Mouse (Mus musculus) MEL (cell line): Measurements from ENCODE around the gene Ntf5. TPM values are rescaled to one million over a fixed set of nuclear protein-coding genes. Genes with fewer than 3 reads are reported as not detected.

Source experiments
- DNase-seq: peaks from one replicate; pipeline ENCODE4 v3.0.0; 2011; ENCODE audit warnings: low read depth, low spot score
- H3K27ac ChIP-seq: 2 replicates; pipeline ENCODE4 v1.5.1; 2012; ENCODE audit warnings: low read depth, mild to moderate bottlenecking, control low read depth, low read length, moderate library complexity; ENCODE audit not compliant: control insufficient read depth
- H3K27me3 ChIP-seq, 2 experiments: fragments of 150-350 bp in 1 of 2; sonication (generic) in 1 of 2; 2 replicates each; pipeline ENCODE4 v1.6.1; 2012; ENCODE audit warnings: low read length in 2 of 2, mild to moderate bottlenecking in 2 of 2, improper control_type of control experiment in 1 of 2, moderate library complexity in 1 of 2; ENCODE audit not compliant: insufficient read depth in 2 of 2, control insufficient read depth in 1 of 2
- H3K36me3 ChIP-seq, 2 experiments: 2 replicates each; pipeline ENCODE4 v1.6.1; 2012 to 2014; ENCODE audit warnings: low read length in 2 of 2, improper control_type of control experiment in 1 of 2, inconsistent platforms in 1 of 2, mild to moderate bottlenecking in 1 of 2; ENCODE audit not compliant: insufficient read depth in 2 of 2, control insufficient read depth in 1 of 2
- H3K4me1 ChIP-seq, 2 experiments: fragments of 150-350 bp in 1 of 2; sonication (generic) in 1 of 2; 2 replicates each; pipeline ENCODE4 v1.6.1; 2012; ENCODE audit warnings: low read length in 2 of 2, improper control_type of control experiment in 1 of 2, mild to moderate bottlenecking in 1 of 2; ENCODE audit not compliant: insufficient read depth in 2 of 2, control insufficient read depth in 1 of 2
- H3K4me3 ChIP-seq, 2 experiments: fragments of 150-350 bp in 1 of 2; sonication (generic) in 1 of 2; 2 replicates each; pipeline ENCODE4 v1.5.1; 2012; ENCODE audit warnings: low read depth in 2 of 2, low read length in 2 of 2, mild to moderate bottlenecking in 2 of 2, moderate library complexity in 2 of 2, control low read depth in 1 of 2, improper control_type of control experiment in 1 of 2; ENCODE audit not compliant: control insufficient read depth in 1 of 2, insufficient read depth in 1 of 2
- H3K79me2 ChIP-seq: 2 replicates; pipeline ENCODE4 v1.6.1; 2012; ENCODE audit warnings: mild to moderate bottlenecking, low read length, moderate library complexity; ENCODE audit not compliant: control insufficient read depth, poor library complexity, insufficient read depth
- H3K9ac ChIP-seq: 2 replicates; pipeline ENCODE4 v1.6.1; 2012; ENCODE audit warnings: low read depth, mild to moderate bottlenecking, control low read depth, low read length, moderate library complexity; ENCODE audit not compliant: control insufficient read depth, poor library complexity, severe bottlenecking
- H3K9me3 ChIP-seq: fragments of 150-350 bp; sonication (generic); replicated peaks from 2 replicates; pipeline ENCODE4 v1.6.1; 2012; ENCODE audit warnings: mild to moderate bottlenecking, low read length, improper control_type of control experiment, moderate library complexity; ENCODE audit not compliant: insufficient read depth
- BHLHE40 ChIP-seq: IDR thresholded peaks from 2 replicates; pipeline ENCODE4 v1.6.1; 2012; ENCODE audit warnings: low read depth, mild to moderate bottlenecking, inconsistent platforms, low read length, improper control_type of control experiment, borderline replicate concordance
- CHD1 ChIP-seq: IDR thresholded peaks from 2 replicates; pipeline ENCODE4 v1.6.1; 2012; ENCODE audit warnings: low read depth, mild to moderate bottlenecking, inconsistent platforms, low read length, improper control_type of control experiment
- CHD2 ChIP-seq: IDR thresholded peaks from 2 replicates; pipeline ENCODE4 v1.6.1; 2011; ENCODE audit warnings: low read length, improper control_type of control experiment
- CTCF ChIP-seq, 3 experiments: IDR thresholded peaks in 2 of 3; conservative IDR thresholded peaks in 1 of 3; 2 replicates each; pipeline ENCODE4 v1.5.1; 2011 to 2012; ENCODE audit warnings: low read length in 3 of 3, low read depth in 2 of 3, mild to moderate bottlenecking in 2 of 3, improper control_type of control experiment in 1 of 3, inconsistent platforms in 1 of 3, mixed read lengths in 1 of 3, moderate library complexity in 1 of 3; ENCODE audit not compliant: control insufficient read depth in 1 of 3, insufficient read depth in 1 of 3, poor library complexity in 1 of 3, severe bottlenecking in 1 of 3
- E2F4 ChIP-seq: IDR thresholded peaks from 2 replicates; pipeline ENCODE4 v1.6.1; 2011; ENCODE audit warnings: low read depth, low read length, improper control_type of control experiment, borderline replicate concordance
- ELF1 ChIP-seq: IDR thresholded peaks from 2 replicates; pipeline ENCODE4 v1.6.1; 2014; ENCODE audit warnings: low read depth, mild to moderate bottlenecking, inconsistent platforms, low read length, improper control_type of control experiment, moderate library complexity
- EP300 ChIP-seq, 2 experiments: IDR thresholded peaks; 2 replicates each; pipeline ENCODE4 v1.6.1; 2011; ENCODE audit warnings: improper control_type of control experiment in 2 of 2, low read length in 2 of 2, low read depth in 1 of 2, mild to moderate bottlenecking in 1 of 2
- ETS1 ChIP-seq: IDR thresholded peaks from 2 replicates; pipeline ENCODE4 v1.6.1; 2012; ENCODE audit warnings: low read depth, mild to moderate bottlenecking, inconsistent platforms, low read length, improper control_type of control experiment, moderate library complexity
- GABPA ChIP-seq: IDR thresholded peaks from 2 replicates; pipeline ENCODE4 v1.6.1; 2012; ENCODE audit warnings: low read depth, mild to moderate bottlenecking, inconsistent platforms, low read length, improper control_type of control experiment, moderate library complexity
- GATA1 ChIP-seq: IDR thresholded peaks from 2 replicates; pipeline ENCODE4 v1.6.1; 2011; ENCODE audit warnings: low read depth, low read length, improper control_type of control experiment
- HCFC1 ChIP-seq: IDR thresholded peaks from 2 replicates; pipeline ENCODE4 v1.6.1; 2012; ENCODE audit warnings: low read depth, mild to moderate bottlenecking, inconsistent platforms, low read length, improper control_type of control experiment, moderate library complexity
- JUND ChIP-seq: IDR thresholded peaks from 2 replicates; pipeline ENCODE4 v1.6.1; 2011; ENCODE audit warnings: low read depth, mild to moderate bottlenecking, improper control_type of control experiment, low read length
- KAT2A ChIP-seq: conservative IDR thresholded peaks from 2 replicates; pipeline ENCODE4 v1.6.1; 2012; ENCODE audit warnings: low read depth, low read length, improper control_type of control experiment, inconsistent platforms
- MAFK ChIP-seq: IDR thresholded peaks from 2 replicates; pipeline ENCODE4 v1.6.1; 2011; ENCODE audit warnings: low read depth, mild to moderate bottlenecking, low read length, improper control_type of control experiment, borderline replicate concordance
- MAX ChIP-seq: IDR thresholded peaks from 2 replicates; pipeline ENCODE4 v1.6.1; 2011; ENCODE audit warnings: low read length, improper control_type of control experiment
- MAZ ChIP-seq: IDR thresholded peaks from 2 replicates; pipeline ENCODE4 v1.6.1; 2012; ENCODE audit warnings: low read depth, mild to moderate bottlenecking, inconsistent platforms, low read length, improper control_type of control experiment
- MEF2A ChIP-seq: IDR thresholded peaks from 2 replicates; pipeline ENCODE4 v1.6.1; 2014; ENCODE audit warnings: low read depth, mild to moderate bottlenecking, inconsistent platforms, low read length, improper control_type of control experiment; ENCODE audit not compliant: poor library complexity, insufficient replicate concordance, severe bottlenecking; ENCODE audit errors: extremely low read depth
- MXI1 ChIP-seq: IDR thresholded peaks from 2 replicates; pipeline ENCODE4 v1.6.1; 2011; ENCODE audit warnings: mild to moderate bottlenecking, low read depth, low read length, improper control_type of control experiment
- MYB ChIP-seq: IDR thresholded peaks from 2 replicates; pipeline ENCODE4 v1.6.1; 2011; ENCODE audit warnings: mild to moderate bottlenecking, low read depth, low read length, improper control_type of control experiment
- MYC ChIP-seq: IDR thresholded peaks from 2 replicates; pipeline ENCODE4 v1.6.1; 2011; ENCODE audit warnings: low read depth, mild to moderate bottlenecking, low read length, improper control_type of control experiment, moderate library complexity
- NELFE ChIP-seq: IDR thresholded peaks from 2 replicates; pipeline ENCODE4 v1.6.1; 2011; ENCODE audit warnings: low read depth, low read length, improper control_type of control experiment
- NRF1 ChIP-seq: IDR thresholded peaks from 2 replicates; pipeline ENCODE4 v1.6.1; 2014; ENCODE audit warnings: low read depth, mild to moderate bottlenecking, inconsistent platforms, low read length, improper control_type of control experiment, moderate library complexity; ENCODE audit not compliant: poor library complexity, insufficient read depth, severe bottlenecking
- POLR2AphosphoS2 ChIP-seq: IDR thresholded peaks from 2 replicates; pipeline ENCODE4 v1.6.1; 2011; ENCODE audit warnings: low read length, improper control_type of control experiment
- RAD21 ChIP-seq: IDR thresholded peaks from 2 replicates; pipeline ENCODE4 v1.6.1; 2011; ENCODE audit warnings: mild to moderate bottlenecking, low read depth, low read length, improper control_type of control experiment
- RCOR1 ChIP-seq: IDR thresholded peaks from 2 replicates; pipeline ENCODE4 v1.6.1; 2012; ENCODE audit warnings: low read depth, mild to moderate bottlenecking, inconsistent platforms, low read length, improper control_type of control experiment
- SIN3A ChIP-seq: IDR thresholded peaks from 2 replicates; pipeline ENCODE4 v1.6.1; 2012; ENCODE audit warnings: low read length, improper control_type of control experiment, inconsistent platforms
- SMC3 ChIP-seq: IDR thresholded peaks from 2 replicates; pipeline ENCODE4 v1.6.1; 2011; ENCODE audit warnings: low read depth, low read length, improper control_type of control experiment
- TBP ChIP-seq: IDR thresholded peaks from 2 replicates; pipeline ENCODE4 v1.8.0; 2011; ENCODE audit warnings: low read depth, low read length, improper control_type of control experiment
- TCF12 ChIP-seq: IDR thresholded peaks from 2 replicates; pipeline ENCODE4 v1.6.1; 2014; ENCODE audit warnings: low read depth, mild to moderate bottlenecking, inconsistent platforms, low read length, improper control_type of control experiment, moderate library complexity
- UBTF ChIP-seq: IDR thresholded peaks from 2 replicates; pipeline ENCODE4 v1.6.1; 2012; ENCODE audit warnings: low read depth, mild to moderate bottlenecking, inconsistent platforms, low read length, improper control_type of control experiment, moderate library complexity, borderline replicate concordance; ENCODE audit not compliant: insufficient read depth
- USF1 ChIP-seq: IDR thresholded peaks from 2 replicates; pipeline ENCODE4 v1.6.1; 2014; ENCODE audit warnings: low read depth, mild to moderate bottlenecking, inconsistent platforms, low read length, improper control_type of control experiment, moderate library complexity
- USF2 ChIP-seq, 2 experiments: IDR thresholded peaks; 2 replicates each; pipeline ENCODE4 v1.6.1; 2011 to 2012; ENCODE audit warnings: improper control_type of control experiment in 2 of 2, low read length in 2 of 2, borderline replicate concordance in 1 of 2, inconsistent platforms in 1 of 2, low read depth in 1 of 2, mild to moderate bottlenecking in 1 of 2; ENCODE audit not compliant: insufficient read depth in 1 of 2
- ZC3H11A ChIP-seq: IDR thresholded peaks from 2 replicates; pipeline ENCODE4 v1.6.1; 2012; ENCODE audit warnings: low read depth, mild to moderate bottlenecking, inconsistent platforms, low read length, improper control_type of control experiment
- ZMIZ1 ChIP-seq: IDR thresholded peaks from 2 replicates; pipeline ENCODE4 v1.6.1; 2012; ENCODE audit warnings: low read depth, mild to moderate bottlenecking, inconsistent platforms, low read length, improper control_type of control experiment, moderate library complexity
- ZNF384 ChIP-seq: IDR thresholded peaks from 2 replicates; pipeline ENCODE4 v1.6.1; 2012; ENCODE audit warnings: low read depth, mild to moderate bottlenecking, inconsistent platforms, low read length, improper control_type of control experiment
- polyA plus RNA-seq, 2 experiments: library from polyadenylated mRNA; stranded (reverse) in 1 of 2; unstranded in 1 of 2; fragments of >175 nt in 1 of 2; fragments of >200 nt in 1 of 2; gene quantifications; 2 replicates each; pipeline versions ENCODE4 v1.2.1 to v1.2.4; 2012; ENCODE audit warnings: low replicate concordance in 2 of 2, low read depth in 1 of 2; ENCODE audit not compliant: insufficient read length in 2 of 2, insufficient read depth in 1 of 2, missing spikeins in 1 of 2
- total RNA-seq: library from RNA; depleted of rRNA; stranded (reverse); fragments of 300-350 nt; gene quantifications from 2 replicates; pipeline ENCODE4 v1.2.3, GENCODE M21; 2012

The Ntf5 gene
- total and polyA plus RNA-seq, 3 experiments = 0.54 to 1.9 TPM; not detected in 1

DNA sequence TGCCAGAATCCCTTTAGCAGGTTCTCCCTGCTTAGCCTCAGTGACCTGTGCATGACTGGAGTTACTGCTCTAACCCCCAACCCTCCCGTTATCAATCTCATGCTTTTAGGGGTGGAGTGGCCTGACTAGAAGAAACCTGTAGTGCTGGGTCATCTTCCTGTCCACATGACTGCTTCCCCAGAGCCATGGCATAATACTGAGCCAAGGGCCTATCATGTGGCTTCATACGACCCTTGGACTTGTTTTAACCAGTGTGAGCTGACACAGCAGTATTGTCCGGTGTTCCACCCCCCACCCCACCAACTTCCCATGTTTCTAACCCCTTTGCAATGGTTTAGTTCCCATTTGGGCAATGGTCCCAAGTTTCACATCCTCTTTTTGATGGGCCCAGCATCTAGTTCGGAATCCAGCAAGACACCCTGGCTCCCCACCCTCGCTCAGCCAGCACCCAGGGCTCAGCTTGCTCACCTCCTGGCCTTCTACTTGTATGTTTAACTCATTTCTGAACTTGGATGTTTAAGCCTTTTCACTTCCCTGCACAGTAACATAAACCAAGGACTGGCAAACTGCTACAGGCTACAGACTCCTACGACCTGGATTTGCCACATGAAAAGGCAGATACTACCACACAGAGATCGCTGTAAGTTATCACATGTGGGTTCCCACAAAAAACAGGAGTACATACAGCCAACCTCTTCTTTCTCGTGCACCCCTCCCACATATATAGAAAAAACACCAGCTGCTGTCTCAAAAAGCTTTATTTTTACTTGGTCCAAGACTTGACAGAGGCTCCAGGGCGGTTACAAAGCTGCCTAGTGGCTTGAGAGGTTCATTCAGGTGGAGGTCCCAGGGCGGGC is 43.9 kb downstream of the Ntf5 start:
- H3K27ac ChIP-seq = peak overlapping the region; percentile 28
- peaks cover 8 to 22% of the 10 kb centered on the region in 2 experiments for H3K36me3 ChIP-seq
- no peaks in the 10 kb centered on the region for H3K27me3 ChIP-seq
- H3K9me3 ChIP-seq = no peaks in the 10 kb centered on the region
- H3K4me1 ChIP-seq = peaks cover 7 to 22% of the 10 kb centered on the region in 2 experiments; a peak in 3 of 4 replicates
- peak; percentile 81 for DNase-seq
- peaks cover 22% of the 10 kb centered on the region for H3K79me2 ChIP-seq
- peak overlapping the region; percentile 78 to 80 for H3K4me3 ChIP-seq
- peak overlapping the region; percentile 93 for H3K9ac ChIP-seq
- TF ChIP-seq USF1 = peak; percentile 60; the same call in 1 of the 2 replicates
- no peak; the same call in 1 of the 2 replicates for TF ChIP-seq MXI1
- TF ChIP-seq ZNF384 = no peak
- TF ChIP-seq ELF1 = no peak
- peak; percentile 49 for TF ChIP-seq CHD2
- no peak for TF ChIP-seq KAT2A
- no peak for TF ChIP-seq GATA1
- TF ChIP-seq E2F4 = no peak
- TF ChIP-seq CHD1 = no peak
- no peak for TF ChIP-seq TBP
- TF ChIP-seq MAX = no peak
- peak; percentile 99 for TF ChIP-seq POLR2AphosphoS2
- 0 out of 2 replicates have a peak, but pooled peaks have one; percentile 12 for TF ChIP-seq ETS1
- TF ChIP-seq MYC = 0 out of 2 replicates have a peak, but pooled peaks have one; percentile 35
- TF ChIP-seq SMC3 = no peak; the same call in none of the 2 replicates
- TF ChIP-seq EP300 (IDR thresholded peaks at IDR 0.05; ENCODE audit: low read depth in 1 of 2, low read length in 2 of 2) = no peak
- TF ChIP-seq USF2 (IDR thresholded peaks at IDR 0.05; ENCODE audit: borderline replicate concordance in 1 of 2, insufficient read depth in 1 of 2, low read depth in 1 of 2, low read length in 2 of 2) = no peak
- peak; percentile 47; the same call in 1 of the 2 replicates for TF ChIP-seq NELFE
- TF ChIP-seq MAZ = no peak
- TF ChIP-seq RCOR1 = no peak
- TF ChIP-seq SIN3A = no peak
- no peak; the same call in 1 of the 2 replicates for TF ChIP-seq MYB
- no peak for TF ChIP-seq JUND
- TF ChIP-seq UBTF = no peak
- TF ChIP-seq BHLHE40 = peak; percentile 9; the same call in 1 of the 2 replicates
- TF ChIP-seq GABPA = no peak
- no peak for TF ChIP-seq HCFC1
- no peak for TF ChIP-seq NRF1
- no peak for TF ChIP-seq MEF2A
- TF ChIP-seq MAFK = 0 out of 2 replicates have a peak, but pooled peaks have one; percentile 70
- TF ChIP-seq ZC3H11A = no peak
- TF ChIP-seq CTCF (IDR thresholded peaks at IDR 0.05 in 2 of 3, conservative IDR thresholded peaks at IDR 0.05 in 1 of 3; ENCODE audit: control insufficient read depth in 1 of 3, insufficient read depth in 1 of 3, low read depth in 2 of 3, low read length in 3 of 3, poor library complexity in 1 of 3, severe bottlenecking in 1 of 3) = no peak
- TF ChIP-seq RAD21 = no peak
- no peak for TF ChIP-seq TCF12
- TF ChIP-seq ZMIZ1 = peak; percentile 19
